12 mouse cellular contexts compared by ENCODE assay signal in the genomic region with DNA sequence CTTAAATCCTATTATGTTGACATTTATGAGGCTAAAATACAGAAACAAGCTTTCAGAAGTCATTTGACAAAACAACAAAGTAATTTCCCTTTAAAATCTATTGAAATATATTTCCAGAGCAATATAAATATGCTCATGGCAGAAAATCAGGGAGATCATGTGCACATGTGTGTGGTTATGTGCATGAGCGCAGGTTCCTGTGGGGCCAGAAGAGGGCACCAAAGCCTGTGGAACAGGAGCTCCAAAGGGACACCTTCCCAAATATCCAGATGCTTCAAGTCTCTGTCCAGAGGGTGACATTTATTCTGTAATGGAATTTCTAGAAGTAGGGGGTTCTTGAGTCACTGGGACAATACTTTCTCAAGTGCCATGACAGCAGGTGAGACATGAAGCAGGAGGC. TPM values are rescaled to one million over a fixed set of nuclear protein-coding genes. Genes with fewer than 3 reads are reported as not detected.
DNase-seq lines count a peak whose midpoint lies in the region; ATAC-seq and TF ChIP-seq lines count a peak whose summit lies in the region.
"Had no signal": no experiment of that assay in that cellular context is flagged by ENCODE, and none has a peak within 500 bp of the region (broad histone marks: within the 10 kb centered on the region; RNA-seq: fewer than 3 reads in every experiment).

No protein-coding gene starts in this region.

- CTCF ChIA-PET in Patski (lab: Charles Lee), result interaction anchor here (1.2 to 1.7 kb wide), 2 partner anchors 11 to 200 kb away, joined by 3 read pairs; no protein-coding TSS in a partner anchor

- no peak overlapping the region for H3K9ac ChIP-seq in liver, embryonic 13.5 days
- H3K9ac ChIP-seq in forebrain, embryonic 15.5 days (replicated peaks), result no peak overlapping the region
- H3K9ac ChIP-seq: limb, embryonic 15.5 days had no signal

- H3K36me3 ChIP-seq in liver, embryonic 13.5 days, result peaks cover 47% of the 10 kb centered on the region
- peaks cover 51% of the 10 kb centered on the region for H3K36me3 ChIP-seq in forebrain, embryonic 15.5 days

- DNase-seq in CD4-positive, CD25-positive, alpha-beta regulatory T cell, adult 2 months (ENCODE audit: low read depth, low spot score), result peak; percentile 50
- no peak for DNase-seq in left cerebral cortex, adult 2 months (ENCODE audit: extremely low spot score in 1 of 2, low spot score in 2 of 2)
- no peak for DNase-seq in left cerebral cortex, postnatal 14 days (ENCODE audit: low spot score in 2 of 2)
- no peak for DNase-seq in Patski (ENCODE audit: low read depth, low spot score)
- peak; percentile 8 for DNase-seq in liver, embryonic 13.5 days
- no peak for DNase-seq in layer of hippocampus, postnatal 14 days (ENCODE audit: low spot score in 2 of 2)
- DNase-seq: heart, adult 11 months; right cerebral cortex, postnatal 4 days had no signal

- 81% methylated on average over 1 of the region's 1 CpGs for WGBS in liver, embryonic 13.5 days (ENCODE audit: insufficient replicate concordance)
- 97% methylated on average over 1 of the region's 1 CpGs for WGBS in forebrain, embryonic 15.5 days

- no peak for ATAC-seq in CD4-positive, CD25-positive, alpha-beta regulatory T cell, adult 4 months
- no peak for ATAC-seq in Patski
- no peak for ATAC-seq in liver, embryonic 13.5 days (ENCODE audit: low read depth)
- no peak for ATAC-seq in forebrain, embryonic 15.5 days (replicated peaks)

- POLR2A ChIA-PET in Patski (lab: Charles Lee), result no interaction called here

- H3K27ac ChIP-seq in left cerebral cortex, adult 2 months, result no peak overlapping the region
- H3K27ac ChIP-seq in liver, embryonic 13.5 days, result no peak overlapping the region
- no peak overlapping the region for H3K27ac ChIP-seq in forebrain, embryonic 15.5 days (replicated peaks)
- H3K27ac ChIP-seq: limb, embryonic 15.5 days had no signal

- H3K27me3 ChIP-seq in Patski, result no peaks in the 10 kb centered on the region
- no peaks in the 10 kb centered on the region for H3K27me3 ChIP-seq in liver, embryonic 13.5 days
- H3K27me3 ChIP-seq in forebrain, embryonic 15.5 days, result no peaks in the 10 kb centered on the region
- H3K27me3 ChIP-seq: limb, embryonic 15.5 days had no signal

- no peaks in the 10 kb centered on the region for H3K9me3 ChIP-seq in liver, embryonic 13.5 days (replicated peaks)
- no peaks in the 10 kb centered on the region for H3K9me3 ChIP-seq in forebrain, embryonic 15.5 days
- H3K9me3 ChIP-seq: limb, embryonic 15.5 days had no signal

- no peaks in the 10 kb centered on the region for H3K4me1 ChIP-seq in liver, embryonic 13.5 days (replicated peaks)
- no peaks in the 10 kb centered on the region for H3K4me1 ChIP-seq in forebrain, embryonic 15.5 days
- H3K4me1 ChIP-seq: limb, embryonic 15.5 days had no signal

- H3K4me3 ChIP-seq in left cerebral cortex, adult 2 months, result no peak overlapping the region
- no peak overlapping the region for H3K4me3 ChIP-seq in liver, embryonic 13.5 days (replicated peaks)
- H3K4me3 ChIP-seq in forebrain, embryonic 15.5 days, result no peak overlapping the region
- H3K4me3 ChIP-seq: limb, embryonic 15.5 days; myocyte had no signal

- TF ChIP-seq CTCF in left cerebral cortex, adult 2 months (IDR thresholded peaks at IDR 0.05), result peak; percentile 37
- peak; percentile 57 for TF ChIP-seq CTCF in Patski (IDR thresholded peaks at IDR 0.05)

- intact Hi-C loops in left cerebral cortex, adult 2 months (cut with DNase I), result loop anchor here (5.0 kb wide), 1 partner anchor 120 kb away; no protein-coding TSS in a partner anchor
- intact Hi-C loops in left cerebral cortex, postnatal 14 days (cut with DNase I), result no loop called here

- no peak overlapping the region for H3K4me2 ChIP-seq in liver, embryonic 13.5 days
- H3K4me2 ChIP-seq in forebrain, embryonic 15.5 days (replicated peaks), result no peak overlapping the region
- H3K4me2 ChIP-seq: limb, embryonic 15.5 days had no signal

- in situ Hi-C loops in Patski (cut with MboI; ENCODE audit: low pct_unique_long_range_greater_than_20kb), result no loop called here

RNA-seq across cellular contexts. Expression of a gene that starts 17.8 kb away (rescaled TPM):
- 100 to 1,000 TPM; 238 to 255 TPM for polyA plus RNA-seq in CD4-positive, CD25-positive, alpha-beta regulatory T cell, adult 4 months (2017; shearing (Covaris generic))
- total RNA-seq in left cerebral cortex, adult 2 months (2021), result 100 to 1,000 TPM; 145 to 160 TPM
- total RNA-seq in left cerebral cortex, postnatal 14 days (2021), result 100 to 1,000 TPM; 134 to 137 TPM
- 101 TPM for polyA plus RNA-seq in Patski (2021)
- polyA plus RNA-seq in liver, embryonic 13.5 days (2015; fragmentation: Nextera tagmentation; extraction: Ambion mirVana), result 61.3 and 72.7 TPM in 2 replicates
- 100 to 1,000 TPM; 104 to 105 TPM for total RNA-seq in layer of hippocampus, postnatal 14 days (2021)
- 76.6 and 78.8 TPM in 2 replicates for polyA plus RNA-seq in forebrain, embryonic 15.5 days (2015; fragmentation: Nextera tagmentation; extraction: Ambion mirVana)

RNA-seq across cellular contexts. Expression of a gene that starts 56.1 kb away (rescaled TPM):
- polyA plus RNA-seq in CD4-positive, CD25-positive, alpha-beta regulatory T cell, adult 4 months (2017; shearing (Covaris generic)), result 1 to 10 TPM; 3.6 to 7.1 TPM
- under 1 TPM; 0.33 to 0.50 TPM for total RNA-seq in left cerebral cortex, adult 2 months (2021)
- total RNA-seq in left cerebral cortex, postnatal 14 days (2021), result 1 to 10 TPM; 1.1 to 1.7 TPM
- 27.7 TPM for polyA plus RNA-seq in Patski (2021)
- polyA plus RNA-seq in liver, embryonic 13.5 days (2015; fragmentation: Nextera tagmentation; extraction: Ambion mirVana), result 65.0 and 82.1 TPM in 2 replicates
- 1 to 10 TPM in 1 of 2 experiments, under 1 TPM in 1; 0.88 to 1.7 TPM for total RNA-seq in layer of hippocampus, postnatal 14 days (2021)
- polyA plus RNA-seq in forebrain, embryonic 15.5 days (2015; fragmentation: Nextera tagmentation; extraction: Ambion mirVana), result 18.2 and 21.0 TPM in 2 replicates

RNA-seq across cellular contexts. Expression of a gene that starts 56.3 kb away (rescaled TPM):
- polyA plus RNA-seq in CD4-positive, CD25-positive, alpha-beta regulatory T cell, adult 4 months (2017; shearing (Covaris generic)), result 10 to 100 TPM; 44.7 to 46.5 TPM
- 10 to 100 TPM; 20.1 to 20.3 TPM for total RNA-seq in left cerebral cortex, adult 2 months (2021)
- 10 to 100 TPM; 19.3 to 20.0 TPM for total RNA-seq in left cerebral cortex, postnatal 14 days (2021)
- polyA plus RNA-seq in Patski (2021), result 84.7 TPM
- polyA plus RNA-seq in liver, embryonic 13.5 days (2015; fragmentation: Nextera tagmentation; extraction: Ambion mirVana), result 113 and 135 TPM in 2 replicates
- 10 to 100 TPM; 18.6 to 26.1 TPM for total RNA-seq in layer of hippocampus, postnatal 14 days (2021)
- 78.7 and 80.2 TPM in 2 replicates for polyA plus RNA-seq in forebrain, embryonic 15.5 days (2015; fragmentation: Nextera tagmentation; extraction: Ambion mirVana)

Comparison
In these comparisons a context has a peak if more than half of its experiments do, and no peak if none do; other contexts are left out.
1. DNase-seq: peak in CD4-positive, CD25-positive, alpha-beta regulatory T cell, adult 2 months (single experiment) and liver, embryonic 13.5 days (single experiment); none in left cerebral cortex, adult 2 months (0 of 2), left cerebral cortex, postnatal 14 days (0 of 2), Patski (single experiment) and layer of hippocampus, postnatal 14 days (0 of 2).